Mouse (Mus musculus): ENCODE data around the gene Tmpo. TPM values are rescaled to one million over a fixed set of nuclear protein-coding genes. Genes with fewer than 3 reads are reported as not detected.

The Tmpo gene
- polyA plus RNA-seq (2015; fragmentation: Nextera tagmentation; extraction: Ambion mirVana), result 237 and 252 TPM in 2 replicates

- 8% methylated on average over 18 of the region's 18 CpGs for WGBS
- Histone ChIP-seq H3K4me3 (peak within 1 kb of the TSS; percentile 53), H3K27me3 (no peaks in the 10 kb centered on the region), H3K4me1 (peaks cover 24% of the 10 kb centered on the region), H3K27ac (peak within 1 kb of the TSS; percentile 99), H3K9ac (peak within 1 kb of the TSS; percentile 79), H3K36me3 (no peaks in the 10 kb centered on the region), H3K9me3 (no peaks in the 10 kb centered on the region), H3K4me2 (peak within 1 kb of the TSS; percentile 58)
- ATAC-seq (ENCODE audit: insufficient number of reproducible peaks, insufficient read depth, low FRiP score, low TSS enrichment, low read depth), result no peak
Measured at GRCm38 (mm10) chr10:91180761-91181460, at the start of gene Tmpo. Tmpo (minus strand) TSS chr10:91181315.

GRCm38 (mm10) chr10:91230400-91230799 is 49.3 kb upstream of the Tmpo start:
- no peak overlapping the region for H3K9ac ChIP-seq
- no peaks in the 10 kb centered on the region for H3K9me3 ChIP-seq
- no peak overlapping the region for H3K4me3 ChIP-seq
- WGBS, result 29% methylated on average over 4 of the region's 4 CpGs
- ATAC-seq (ENCODE audit: insufficient number of reproducible peaks, insufficient read depth, low FRiP score, low TSS enrichment, low read depth), result no peak
- no peaks in the 10 kb centered on the region for H3K27me3 ChIP-seq
- H3K36me3 ChIP-seq, result no peaks in the 10 kb centered on the region
- H3K4me2 ChIP-seq, result no peak overlapping the region
- peak overlapping the region; percentile 88 for H3K27ac ChIP-seq
- peaks cover 48% of the 10 kb centered on the region for H3K4me1 ChIP-seq

GRCm38 (mm10) chr10:91229518-91229961 is 48.4 kb upstream of the Tmpo start:
- Histone ChIP-seq H3K4me2 (peak overlapping the region; percentile 52), H3K4me3 (peak overlapping the region; percentile 16; the same call in 1 of the 2 replicates), H3K4me1 (peaks cover 48% of the 10 kb centered on the region), H3K9ac (no peak overlapping the region), H3K36me3 (no peaks in the 10 kb centered on the region), H3K27ac (peak overlapping the region; percentile 88), H3K27me3 (no peaks in the 10 kb centered on the region), H3K9me3 (no peaks in the 10 kb centered on the region)
- peak; percentile 73 for ATAC-seq (ENCODE audit: insufficient number of reproducible peaks, insufficient read depth, low FRiP score, low TSS enrichment, low read depth)
- 7% methylated on average over 7 of the region's 7 CpGs for WGBS

- 33% methylated on average over 6 of the region's 6 CpGs for WGBS
- Histone ChIP-seq H3K4me1 (peaks cover 48% of the 10 kb centered on the region), H3K9ac (0 out of 2 replicates have a peak overlapping the region, but pooled peaks have one; percentile 46), H3K4me2 (peak overlapping the region; percentile 52), H3K27ac (peak overlapping the region; percentile 88), H3K9me3 (no peaks in the 10 kb centered on the region), H3K36me3 (no peaks in the 10 kb centered on the region), H3K4me3 (peak overlapping the region; percentile 16; the same call in 1 of the 2 replicates), H3K27me3 (no peaks in the 10 kb centered on the region)
- ATAC-seq (ENCODE audit: insufficient number of reproducible peaks, insufficient read depth, low FRiP score, low TSS enrichment, low read depth), result no peak
Measured at GRCm38 (mm10) chr10:91228924-91229517, 47.9 kb upstream of the Tmpo start.

GRCm38 (mm10) chr10:91227034-91227433 is 45.9 kb upstream of the Tmpo start:
- ATAC-seq (ENCODE audit: insufficient number of reproducible peaks, insufficient read depth, low FRiP score, low TSS enrichment, low read depth), result peak; percentile 77
- WGBS, result 13% methylated on average over 4 of the region's 4 CpGs
- Histone ChIP-seq H3K27me3 (no peaks in the 10 kb centered on the region), H3K9me3 (no peaks in the 10 kb centered on the region), H3K27ac (peak overlapping the region; percentile 80), H3K9ac (no peak overlapping the region), H3K4me2 (peak overlapping the region; percentile 14; the same call in 1 of the 2 replicates), H3K4me1 (peaks cover 53% of the 10 kb centered on the region), H3K4me3 (no peak overlapping the region), H3K36me3 (no peaks in the 10 kb centered on the region)

- H3K27me3 ChIP-seq, result no peaks in the 10 kb centered on the region
- no peak overlapping the region for H3K4me3 ChIP-seq
- H3K9me3 ChIP-seq, result no peaks in the 10 kb centered on the region
- peak overlapping the region; percentile 39 for H3K27ac ChIP-seq
- no peak for ATAC-seq (ENCODE audit: insufficient number of reproducible peaks, insufficient read depth, low FRiP score, low TSS enrichment, low read depth)
- H3K4me1 ChIP-seq, result peaks cover 32% of the 10 kb centered on the region
- H3K36me3 ChIP-seq, result no peaks in the 10 kb centered on the region
- H3K4me2 ChIP-seq, result no peak overlapping the region
- H3K9ac ChIP-seq, result no peak overlapping the region
- WGBS, result 33% methylated on average over 9 of the region's 9 CpGs
Measured at GRCm38 (mm10) chr10:91222398-91223236, 41.5 kb upstream of the Tmpo start.

- H3K36me3 ChIP-seq, result no peaks in the 10 kb centered on the region
- 64% methylated on average over 11 of the region's 11 CpGs for WGBS
- no peak overlapping the region for H3K9ac ChIP-seq
- no peak overlapping the region for H3K4me3 ChIP-seq
- no peaks in the 10 kb centered on the region for H3K27me3 ChIP-seq
- H3K4me1 ChIP-seq, result peaks cover 25% of the 10 kb centered on the region
- H3K27ac ChIP-seq, result peak overlapping the region; percentile 76
- no peak for ATAC-seq (ENCODE audit: insufficient number of reproducible peaks, insufficient read depth, low FRiP score, low TSS enrichment, low read depth)
- no peaks in the 10 kb centered on the region for H3K9me3 ChIP-seq
- H3K4me2 ChIP-seq, result peak overlapping the region; percentile 12; the same call in 1 of the 2 replicates
Measured at GRCm38 (mm10) chr10:91208899-91209667, 28.0 kb upstream of the Tmpo start.

- H3K9ac ChIP-seq, result no peak overlapping the region
- H3K4me3 ChIP-seq, result no peak overlapping the region
- no peaks in the 10 kb centered on the region for H3K27me3 ChIP-seq
- peaks cover 22% of the 10 kb centered on the region for H3K4me1 ChIP-seq
- H3K36me3 ChIP-seq, result no peaks in the 10 kb centered on the region
- H3K9me3 ChIP-seq, result no peaks in the 10 kb centered on the region
- peak overlapping the region; percentile 76 for H3K27ac ChIP-seq
- ATAC-seq (ENCODE audit: insufficient number of reproducible peaks, insufficient read depth, low FRiP score, low TSS enrichment, low read depth), result 0 out of 2 replicates have a peak, but pooled peaks have one; percentile 15
- WGBS, result 38% methylated on average over 9 of the region's 9 CpGs
- H3K4me2 ChIP-seq, result peak overlapping the region; percentile 12; the same call in 1 of the 2 replicates
Measured at GRCm38 (mm10) chr10:91208461-91208860, 27.3 kb upstream of the Tmpo start.

- Histone ChIP-seq H3K27ac (no peak overlapping the region), H3K4me1 (peaks cover 14% of the 10 kb centered on the region; the same call in 1 of the 2 replicates), H3K9ac (no peak overlapping the region), H3K27me3 (no peaks in the 10 kb centered on the region), H3K9me3 (no peaks in the 10 kb centered on the region), H3K36me3 (no peaks in the 10 kb centered on the region), H3K4me3 (no peak overlapping the region), H3K4me2 (no peak overlapping the region)
- no peak for ATAC-seq (ENCODE audit: insufficient number of reproducible peaks, insufficient read depth, low FRiP score, low TSS enrichment, low read depth)
Measured at GRCm38 (mm10) chr10:91207275-91207674, 26.2 kb upstream of the Tmpo start.

- Histone ChIP-seq H3K9me3 (no peaks in the 10 kb centered on the region), H3K36me3 (no peaks in the 10 kb centered on the region), H3K27ac (no peak overlapping the region), H3K4me1 (peaks cover 14% of the 10 kb centered on the region; the same call in 1 of the 2 replicates), H3K9ac (no peak overlapping the region), H3K4me2 (no peak overlapping the region), H3K27me3 (no peaks in the 10 kb centered on the region), H3K4me3 (no peak overlapping the region)
- 93% methylated on average over 6 of the region's 6 CpGs for WGBS
- no peak for ATAC-seq (ENCODE audit: insufficient number of reproducible peaks, insufficient read depth, low FRiP score, low TSS enrichment, low read depth)
Measured at GRCm38 (mm10) chr10:91205632-91206031, 24.5 kb upstream of the Tmpo start.

- peaks cover 4% of the 10 kb centered on the region; the same call in 1 of the 2 replicates for H3K9me3 ChIP-seq
- H3K4me2 ChIP-seq, result no peak overlapping the region
- WGBS, result 90% methylated on average over 3 of the region's 3 CpGs
- ATAC-seq (ENCODE audit: insufficient number of reproducible peaks, insufficient read depth, low FRiP score, low TSS enrichment, low read depth), result 0 out of 2 replicates have a peak, but pooled peaks have one; percentile 15
- H3K27me3 ChIP-seq, result no peaks in the 10 kb centered on the region
- H3K4me3 ChIP-seq, result no peak overlapping the region
- H3K4me1 ChIP-seq, result peaks cover 9% of the 10 kb centered on the region
- H3K9ac ChIP-seq, result no peak overlapping the region
- H3K36me3 ChIP-seq, result no peaks in the 10 kb centered on the region
- H3K27ac ChIP-seq, result no peak overlapping the region
Measured at GRCm38 (mm10) chr10:91200581-91200980, 19.5 kb upstream of the Tmpo start.
